Mouse (Mus musculus) liver, adult 2 months (tissue): ENCODE measurements around the gene Tyrobp. TPM values are rescaled to one million over a fixed set of nuclear protein-coding genes. Genes with fewer than 3 reads are reported as not detected.

ENCODE experiments used
- DNase-seq: peaks from one replicate; pipeline ENCODE4 v3.0.0-alpha.2; 2011; ENCODE audit warnings: low read depth, low spot score; ENCODE audit errors: extremely low read depth
- H3K27ac ChIP-seq: fragments of 200-500 bp; replicated peaks from 2 replicates; pipeline ENCODE4 v1.5.1; 2012; ENCODE audit warnings: low read depth, mild to moderate bottlenecking, control low read depth, inconsistent platforms, low read length; ENCODE audit not compliant: insufficient read depth
- H3K27me3 ChIP-seq: fragments of 200-500 bp; 2 replicates; pipeline ENCODE4 v1.6.1; 2012; ENCODE audit warnings: mild to moderate bottlenecking, moderate library complexity, low read length, inconsistent platforms; ENCODE audit not compliant: control insufficient read depth, insufficient read depth
- H3K36me3 ChIP-seq: fragments of 200-500 bp; 2 replicates; pipeline ENCODE4 v1.6.1; 2012; ENCODE audit warnings: low read length, inconsistent platforms; ENCODE audit not compliant: control insufficient read depth, insufficient read depth
- H3K4me1 ChIP-seq: fragments of 200-500 bp; 2 replicates; pipeline ENCODE4 v1.6.1; 2011; ENCODE audit warnings: low read length; ENCODE audit not compliant: control insufficient read depth, insufficient read depth
- H3K4me3 ChIP-seq: fragments of 200-500 bp; 2 replicates; pipeline ENCODE4 v1.5.1; 2011; ENCODE audit warnings: low read depth, mild to moderate bottlenecking, control low read depth, low read length, moderate library complexity; ENCODE audit not compliant: insufficient read depth
- H3K79me2 ChIP-seq: fragments of 200-500 bp; 2 replicates; pipeline ENCODE4 v1.6.1; 2012; ENCODE audit warnings: inconsistent platforms, mild to moderate bottlenecking, low read length, moderate library complexity; ENCODE audit not compliant: control insufficient read depth, insufficient read depth
- H3K9ac ChIP-seq: fragments of 200-500 bp; 2 replicates; pipeline ENCODE4 v1.6.1; 2012; ENCODE audit warnings: low read depth, mild to moderate bottlenecking, control low read depth, inconsistent platforms, low read length
- CTCF ChIP-seq: fragments of 200-500 bp; IDR thresholded peaks from 2 replicates; pipeline ENCODE4 v1.5.1; 2011; ENCODE audit warnings: low read depth, low read length, control low read depth
- POLR2A ChIP-seq: fragments of 200-500 bp; IDR thresholded peaks from 2 replicates; pipeline ENCODE4 v1.6.1; 2011; ENCODE audit warnings: low read length, control low read depth; ENCODE audit not compliant: insufficient read depth; ENCODE audit errors: extremely low read depth
- WGBS: fragments of 180-500 bp; shearing (Covaris S2); methylation state at CpG from one replicate; pipeline ENCODE4 v1.1.7; 2018; 5-methylcytosine and 5-hydroxymethylcytosine counted together
- polyA plus RNA-seq: library from polyadenylated mRNA; depleted of rRNA; stranded (reverse); fragments of >200 nt; gene quantifications from 2 replicates; pipeline ENCODE4 v1.2.3, GENCODE M21; 2012; rRNA removed
- total RNA-seq: library from RNA; depleted of rRNA; stranded (reverse); fragments of >200 nt; gene quantifications from 2 replicates; pipeline ENCODE4 v1.2.3, GENCODE M21; 2014; rRNA removed

Gene Tyrobp
- total and polyA plus RNA-seq, 2 experiments: 46.1 to 86.4 TPM

- no peak within 1 kb of the TSS for H3K4me3 ChIP-seq
- peaks cover 14% of the 10 kb centered on the region for H3K27me3 ChIP-seq
- H3K4me1 ChIP-seq: peaks cover 4% of the 10 kb centered on the region; the same call in 1 of the 2 replicates
- 16% methylated on average over 16 of the region's 16 CpGs for WGBS
- H3K36me3 ChIP-seq: no peaks in the 10 kb centered on the region
- no peak within 1 kb of the TSS for H3K9ac ChIP-seq
- no peaks in the 10 kb centered on the region for H3K79me2 ChIP-seq
- H3K27ac ChIP-seq: no peak within 1 kb of the TSS
- TF ChIP-seq CTCF (no peak), POLR2A (no peak)
- no peak for DNase-seq
Observed at GRCm38 (mm10) chr7:30457629-30458330, 44.2 kb downstream of the Tyrobp start, which contains the start of the genes Kirrel2 and Nphs1. TSS of gene Kirrel2 (minus strand) at chr7:30457690. TSS of gene Nphs1 (plus strand) at chr7:30458315.

- Histone ChIP-seq H3K36me3 (no peaks in the 10 kb centered on the region), H3K4me3 (no peak overlapping the region), H3K27ac (no peak overlapping the region), H3K4me1 (0 out of 2 replicates have a peak, but pooled peaks cover 2% of the 10 kb centered on the region), H3K27me3 (peaks cover 7% of the 10 kb centered on the region; the same call in 1 of the 2 replicates), H3K9ac (no peak overlapping the region), H3K79me2 (no peaks in the 10 kb centered on the region)
- WGBS: 63% methylated on average over 6 of the region's 6 CpGs
- TF ChIP-seq POLR2A: no peak
- TF ChIP-seq CTCF: no peak
- no peak for DNase-seq
Observed at GRCm38 (mm10) chr7:30459484-30459883, 45.9 kb downstream of the Tyrobp start.

GRCm38 (mm10) chr7:30463568-30463967 is 50.0 kb downstream of the Tyrobp start:
- H3K4me3 ChIP-seq: no peak overlapping the region
- no peaks in the 10 kb centered on the region for H3K36me3 ChIP-seq
- no peak overlapping the region for H3K9ac ChIP-seq
- no peak overlapping the region for H3K27ac ChIP-seq
- 73% methylated on average over 7 of the region's 7 CpGs for WGBS
- 0 out of 2 replicates have a peak, but pooled peaks cover 2% of the 10 kb centered on the region for H3K4me1 ChIP-seq
- no peak for TF ChIP-seq POLR2A
- H3K27me3 ChIP-seq: peaks cover 4% of the 10 kb centered on the region; the same call in 1 of the 2 replicates
- no peak for DNase-seq
- H3K79me2 ChIP-seq: no peaks in the 10 kb centered on the region

GRCm38 (mm10) chr7:30463996-30464395 is 50.4 kb downstream of the Tyrobp start:
- H3K4me1 ChIP-seq: 0 out of 2 replicates have a peak, but pooled peaks cover 2% of the 10 kb centered on the region
- H3K36me3 ChIP-seq: no peaks in the 10 kb centered on the region
- DNase-seq: peak; percentile 71
- no peak overlapping the region for H3K27ac ChIP-seq
- no peaks in the 10 kb centered on the region for H3K79me2 ChIP-seq
- peaks cover 4% of the 10 kb centered on the region; the same call in 1 of the 2 replicates for H3K27me3 ChIP-seq
- H3K4me3 ChIP-seq: no peak overlapping the region
- no peak overlapping the region for H3K9ac ChIP-seq
- 5% methylated on average over 4 of the region's 4 CpGs for WGBS
- no peak for TF ChIP-seq POLR2A
- no peak for TF ChIP-seq CTCF

GRCm38 (mm10) chr7:30464816-30465300 is 51.3 kb downstream of the Tyrobp start:
- DNase-seq: no peak
- Histone ChIP-seq H3K36me3 (no peaks in the 10 kb centered on the region), H3K4me3 (no peak overlapping the region), H3K4me1 (0 out of 2 replicates have a peak, but pooled peaks cover 2% of the 10 kb centered on the region), H3K79me2 (no peaks in the 10 kb centered on the region), H3K9ac (no peak overlapping the region), H3K27me3 (peaks cover 4% of the 10 kb centered on the region; the same call in 1 of the 2 replicates), H3K27ac (no peak overlapping the region)
- no peak for TF ChIP-seq CTCF
- no peak for TF ChIP-seq POLR2A
- 45% methylated on average over 6 of the region's 6 CpGs for WGBS

Other genes with a start within 250 kb of the Tyrobp start
Only the 30 nearest of the 34 such genes appear.
- 65.5 and 73.6 TPM in 2 replicates for gene Capns1, start 214.9 kb upstream of the Tyrobp start, total RNA-seq
- 235 and 253 TPM in 2 replicates for gene Capns1, start 214.9 kb upstream of the Tyrobp start, polyA plus RNA-seq
- gene Polr2i, start 181.8 kb upstream of the Tyrobp start, total RNA-seq: 57.1 and 68.6 TPM in 2 replicates
- 99.9 and 109 TPM in 2 replicates for gene Polr2i, start 181.8 kb upstream of the Tyrobp start, polyA plus RNA-seq
- 32.3 and 32.5 TPM in 2 replicates for gene Tbcb, start 181.5 kb upstream of the Tyrobp start, total RNA-seq
- 21.5 and 22.1 TPM in 2 replicates for gene Tbcb, start 181.5 kb upstream of the Tyrobp start, polyA plus RNA-seq
- not detected in 2 replicates for gene Ovol3, start 178.0 kb upstream of the Tyrobp start, total RNA-seq
- 0.94 and 1.0 TPM in 2 replicates for gene Ovol3, start 178.0 kb upstream of the Tyrobp start, polyA plus RNA-seq
- not detected in 2 replicates for gene Thap8, start 133.7 kb upstream of the Tyrobp start, total RNA-seq
- gene Thap8, start 133.7 kb upstream of the Tyrobp start, polyA plus RNA-seq: not detected in 2 replicates
- gene Wdr62, start 133.3 kb upstream of the Tyrobp start, total RNA-seq: 0.55 and 0.81 TPM in 2 replicates
- gene Wdr62, start 133.3 kb upstream of the Tyrobp start, polyA plus RNA-seq: 4.8 and 5.9 TPM in 2 replicates
- 0.18 and 0.54 TPM in 2 replicates for gene Clip3, start 122.0 kb upstream of the Tyrobp start, total RNA-seq
- gene Clip3, start 122.0 kb upstream of the Tyrobp start, polyA plus RNA-seq: 0.24 and 0.80 TPM in 2 replicates
- 15.0 and 16.8 TPM in 2 replicates for gene Alkbh6, start 105.0 kb upstream of the Tyrobp start, total RNA-seq
- 38.7 and 51.4 TPM in 2 replicates for gene Alkbh6, start 105.0 kb upstream of the Tyrobp start, polyA plus RNA-seq
- gene Syne4, start 99.0 kb upstream of the Tyrobp start, total RNA-seq: 1.7 and 3.5 TPM in 2 replicates
- gene Syne4, start 99.0 kb upstream of the Tyrobp start, polyA plus RNA-seq: 2.2 and 4.9 TPM in 2 replicates
- gene E130208F15Rik, start 92.0 kb upstream of the Tyrobp start, total RNA-seq: 0.18 and 0.34 TPM in 2 replicates
- 0.06 and 0.39 TPM in 2 replicates for gene E130208F15Rik, start 92.0 kb upstream of the Tyrobp start, polyA plus RNA-seq
- 4.0 and 4.4 TPM in 2 replicates for gene Sdhaf1, start 89.9 kb upstream of the Tyrobp start, total RNA-seq
- gene Sdhaf1, start 89.9 kb upstream of the Tyrobp start, polyA plus RNA-seq: 15.8 and 16.2 TPM in 2 replicates
- 0.74 and 1.7 TPM in 2 replicates for gene Lrfn3, start 51.0 kb upstream of the Tyrobp start, total RNA-seq
- 12.9 and 22.2 TPM in 2 replicates for gene Lrfn3, start 51.0 kb upstream of the Tyrobp start, polyA plus RNA-seq
- gene Hcst, start 6.1 kb downstream of the Tyrobp start, total RNA-seq: 1.9 and 2.1 TPM in 2 replicates
- gene Hcst, start 6.1 kb downstream of the Tyrobp start, polyA plus RNA-seq: 3.3 and 5.0 TPM in 2 replicates
- 0.55 and 1.0 TPM in 2 replicates for gene Nfkbid, start 8.0 kb downstream of the Tyrobp start, total RNA-seq
- gene Nfkbid, start 8.0 kb downstream of the Tyrobp start, polyA plus RNA-seq: 0.52 and 0.92 TPM in 2 replicates
- 0.18 and 0.74 TPM in 2 replicates for gene Aplp1, start 31.8 kb downstream of the Tyrobp start, total RNA-seq
- gene Aplp1, start 31.8 kb downstream of the Tyrobp start, polyA plus RNA-seq: 0.65 and 0.70 TPM in 2 replicates
- gene Kirrel2, start 43.9 kb downstream of the Tyrobp start, total RNA-seq: not detected in 2 replicates
- not detected in 2 replicates for gene Kirrel2, start 43.9 kb downstream of the Tyrobp start, polyA plus RNA-seq
- under 0.01 TPM in 1 of 2 replicates, not detected in the other for gene Nphs1, start 44.6 kb downstream of the Tyrobp start, total RNA-seq
- gene Nphs1, start 44.6 kb downstream of the Tyrobp start, polyA plus RNA-seq: not detected in 2 replicates
- gene Prodh2, start 79.9 kb downstream of the Tyrobp start, total RNA-seq: 220 and 232 TPM in 2 replicates
- gene Prodh2, start 79.9 kb downstream of the Tyrobp start, polyA plus RNA-seq: 416 and 432 TPM in 2 replicates
- 0.07 and 0.37 TPM in 2 replicates for gene Arhgap33, start 121.3 kb downstream of the Tyrobp start, total RNA-seq
- 0.72 and 1.2 TPM in 2 replicates for gene Arhgap33, start 121.3 kb downstream of the Tyrobp start, polyA plus RNA-seq
- gene Hspb6, start 138.4 kb downstream of the Tyrobp start, total RNA-seq: 2.2 and 2.5 TPM in 2 replicates
- gene Hspb6, start 138.4 kb downstream of the Tyrobp start, polyA plus RNA-seq: 22.5 and 29.2 TPM in 2 replicates
- 1.6 and 2.3 TPM in 2 replicates for gene Proser3, start 138.5 kb downstream of the Tyrobp start, total RNA-seq
- 3.2 and 4.5 TPM in 2 replicates for gene Proser3, start 138.5 kb downstream of the Tyrobp start, polyA plus RNA-seq
- gene Lin37, start 146.1 kb downstream of the Tyrobp start, total RNA-seq: 2.7 and 4.0 TPM in 2 replicates
- gene Lin37, start 146.1 kb downstream of the Tyrobp start, polyA plus RNA-seq: 18.8 and 22.4 TPM in 2 replicates
- gene U2af1l4, start 149.5 kb downstream of the Tyrobp start, total RNA-seq: 12.4 and 16.2 TPM in 2 replicates
- 31.3 and 34.6 TPM in 2 replicates for gene U2af1l4, start 149.5 kb downstream of the Tyrobp start, polyA plus RNA-seq
- gene Gm49396, start 149.6 kb downstream of the Tyrobp start, total RNA-seq: 1.9 and 2.8 TPM in 2 replicates
- gene Gm49396, start 149.6 kb downstream of the Tyrobp start, polyA plus RNA-seq: 0.70 and 0.91 TPM in 2 replicates
- 34.9 and 38.0 TPM in 2 replicates for gene Psenen, start 149.9 kb downstream of the Tyrobp start, total RNA-seq
- gene Psenen, start 149.9 kb downstream of the Tyrobp start, polyA plus RNA-seq: 126 and 149 TPM in 2 replicates
- gene Igflr1, start 151.7 kb downstream of the Tyrobp start, total RNA-seq: 0.55 TPM in 1 of 2 replicates, not detected in the other
- 2.3 and 4.2 TPM in 2 replicates for gene Igflr1, start 151.7 kb downstream of the Tyrobp start, polyA plus RNA-seq
- 3.4 and 5.0 TPM in 2 replicates for gene Kmt2b, start 175.0 kb downstream of the Tyrobp start, total RNA-seq
- 12.1 and 19.2 TPM in 2 replicates for gene Kmt2b, start 175.0 kb downstream of the Tyrobp start, polyA plus RNA-seq
- 0.18 and 0.87 TPM in 2 replicates for gene Zbtb32, start 185.1 kb downstream of the Tyrobp start, total RNA-seq
- gene Zbtb32, start 185.1 kb downstream of the Tyrobp start, polyA plus RNA-seq: 0.58 and 0.61 TPM in 2 replicates
- gene Upk1a, start 199.1 kb downstream of the Tyrobp start, total RNA-seq: not detected in 2 replicates
- gene Upk1a, start 199.1 kb downstream of the Tyrobp start, polyA plus RNA-seq: 0.23 and 0.54 TPM in 2 replicates
- gene Cox6b1, start 212.4 kb downstream of the Tyrobp start, total RNA-seq: 640 and 781 TPM in 2 replicates
- gene Cox6b1, start 212.4 kb downstream of the Tyrobp start, polyA plus RNA-seq: 399 and 416 TPM in 2 replicates